Comparison of ENCODE assay signal across 9 mouse cellular contexts in the genomic region with DNA sequence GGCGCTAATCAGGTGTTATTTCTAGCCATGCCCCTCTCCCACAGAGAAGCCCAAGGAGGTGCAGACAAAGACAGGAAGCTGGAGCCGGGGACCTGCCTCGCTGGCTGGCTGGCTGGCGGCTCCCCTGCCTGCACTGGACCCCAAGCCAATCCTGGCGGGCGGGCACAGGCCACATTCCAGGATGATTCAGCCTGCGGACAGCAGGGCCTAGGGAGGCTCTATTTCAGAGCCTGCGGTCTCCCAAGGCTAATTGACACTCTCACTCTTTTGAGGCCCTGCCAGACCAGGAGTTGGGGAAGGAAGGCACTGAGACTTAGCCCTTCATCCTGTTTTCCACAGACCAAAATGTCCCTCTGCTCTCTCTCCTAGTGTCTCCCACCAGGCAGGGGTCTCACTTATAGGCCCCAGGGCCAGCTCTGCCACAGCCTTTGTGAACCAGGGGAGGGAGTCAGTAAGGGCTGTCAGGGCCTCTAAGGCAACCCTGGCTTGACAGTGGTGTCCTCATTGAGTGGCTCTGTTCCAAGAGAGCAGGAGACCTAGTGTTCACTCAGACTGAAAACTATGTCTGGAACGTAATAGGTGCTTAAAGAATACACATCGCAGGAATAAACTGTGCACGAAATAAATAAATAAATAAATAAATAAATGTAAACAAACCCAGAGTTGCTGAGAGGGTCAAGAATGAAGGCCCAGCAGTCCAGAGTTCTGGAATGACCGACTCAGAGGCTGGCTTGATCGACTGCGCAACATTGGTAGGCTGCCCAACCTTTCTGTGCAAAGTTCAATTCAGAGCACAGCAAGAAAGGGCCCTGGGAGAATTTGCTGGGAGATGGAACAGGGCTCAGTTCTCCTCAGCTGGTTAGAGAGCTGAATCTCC. TPM values are rescaled to one million over a fixed set of nuclear protein-coding genes. Genes with fewer than 3 reads are reported as not detected.
A peak's percentile ranks its signal among the peaks of the same experiment; 100 is the strongest.
DNase-seq lines count a peak whose midpoint lies in the region; ATAC-seq and TF ChIP-seq lines count a peak whose summit lies in the region.
"Had no signal": no experiment of that assay in that cellular context is flagged by ENCODE, and none has a peak within 500 bp of the region (broad histone marks: within the 10 kb centered on the region; RNA-seq: fewer than 3 reads in every experiment).

No protein-coding gene starts in this region.

- no peak overlapping the region for H3K4me2 ChIP-seq in heart, embryonic 15.5 days
- no peak overlapping the region for H3K4me2 ChIP-seq in liver, postnatal 0 days (ENCODE audit: low read depth, low read length)
- H3K4me2 ChIP-seq: liver, embryonic 15.5 days had no signal

- H3K36me3 ChIP-seq in heart, embryonic 15.5 days, result no peaks in the 10 kb centered on the region
- H3K36me3 ChIP-seq in liver, postnatal 0 days (replicated peaks; ENCODE audit: insufficient read depth, low read length), result no peaks in the 10 kb centered on the region
- H3K36me3 ChIP-seq: liver, embryonic 15.5 days had no signal

- no peak overlapping the region for H3K4me3 ChIP-seq in heart, embryonic 15.5 days
- no peak overlapping the region for H3K4me3 ChIP-seq in liver, postnatal 0 days (ENCODE audit: low read depth, low read length)
- H3K4me3 ChIP-seq: liver, embryonic 15.5 days had no signal

- DNase-seq in ovary, adult 18-20 months (ENCODE audit: low spot score), result peak; percentile 70
- DNase-seq in ovary, postnatal 10 days (ENCODE audit: low spot score), result no peak
- DNase-seq in cerebellum, postnatal 36 days, result peak; percentile 51 to 52
- DNase-seq in liver, postnatal 0 days, result no peak
- DNase-seq in right cerebral cortex, postnatal 14 days, result no peak
- DNase-seq in layer of hippocampus, adult 9-11 months, result no peak

- TF ChIP-seq EP300 in liver, postnatal 0 days (IDR thresholded peaks at IDR 0.05; ENCODE audit: low read depth), result no peak

- H3K27ac ChIP-seq in heart, embryonic 15.5 days, result peak overlapping the region; percentile 68
- no peak overlapping the region for H3K27ac ChIP-seq in liver, postnatal 0 days (ENCODE audit: low read depth)
- H3K27ac ChIP-seq: liver, embryonic 15.5 days had no signal

- peaks cover 27% of the 10 kb centered on the region for H3K4me1 ChIP-seq in heart, embryonic 15.5 days (replicated peaks)
- peaks cover 6% of the 10 kb centered on the region for H3K4me1 ChIP-seq in liver, postnatal 0 days (ENCODE audit: insufficient read depth)
- H3K4me1 ChIP-seq: liver, embryonic 15.5 days had no signal

- no peak for TF ChIP-seq CTCF in liver, postnatal 0 days (IDR thresholded peaks at IDR 0.05; ENCODE audit: low read depth)

- WGBS in heart, embryonic 15.5 days, result 40% methylated on average over 14 of the region's 14 CpGs
- 66% methylated on average over 14 of the region's 14 CpGs for whole genome bisulfite sequencing in liver, postnatal 0 days (ENCODE audit: insufficient replicate concordance)

- no peaks in the 10 kb centered on the region for H3K27me3 ChIP-seq in heart, embryonic 15.5 days
- no peaks in the 10 kb centered on the region for H3K27me3 ChIP-seq in liver, postnatal 0 days (ENCODE audit: insufficient read depth, low read length)

- no peaks in the 10 kb centered on the region for H3K9me3 ChIP-seq in heart, embryonic 15.5 days (replicated peaks)
- no peaks in the 10 kb centered on the region for H3K9me3 ChIP-seq in liver, postnatal 0 days (ENCODE audit: low read length)
- H3K9me3 ChIP-seq: liver, embryonic 15.5 days had no signal

- H3K9ac ChIP-seq in heart, embryonic 15.5 days, result peak overlapping the region; percentile 23; the same call in 1 of the 2 replicates
- H3K9ac ChIP-seq in liver, postnatal 0 days (replicated peaks), result no peak overlapping the region
- H3K9ac ChIP-seq: liver, embryonic 15.5 days had no signal

- peak; percentile 51; the same call in 1 of the 2 replicates for ATAC-seq in heart, embryonic 15.5 days (replicated peaks; ENCODE audit: insufficient number of reproducible peaks, insufficient read depth, low FRiP score, low read depth)
- peak; percentile 57; the same call in 1 of the 2 replicates for ATAC-seq in liver, postnatal 0 days
- ATAC-seq in CD4-positive, CD25-positive, alpha-beta regulatory T cell, adult 4 months, result no peak

RNA-seq across cellular contexts. Expression of gene Ptgis, which starts 8.0 kb away (rescaled TPM):
- polyA plus RNA-seq in heart, embryonic 15.5 days (2015; fragmentation: Nextera tagmentation; extraction: Ambion mirVana), result 22.5 and 25.7 TPM in 2 replicates
- polyA plus RNA-seq in liver, postnatal 0 days (2015; fragmentation: Nextera tagmentation; extraction: Ambion mirVana), result 1.1 and 1.8 TPM in 2 replicates
- under 1 TPM in 1 of 2 experiments, not detected in 1; 0.16 TPM for polyA plus RNA-seq in CD4-positive, CD25-positive, alpha-beta regulatory T cell, adult 4 months (2017; shearing (Covaris generic))

RNA-seq across cellular contexts. Expression of gene Kcnb1, which starts 42.4 kb away (rescaled TPM):
- polyA plus RNA-seq in heart, embryonic 15.5 days (2015; fragmentation: Nextera tagmentation; extraction: Ambion mirVana), result 0.60 and 0.62 TPM in 2 replicates
- 0.11 and 0.21 TPM in 2 replicates for polyA plus RNA-seq in liver, postnatal 0 days (2015; fragmentation: Nextera tagmentation; extraction: Ambion mirVana)
- under 1 TPM; 0.22 to 0.92 TPM for polyA plus RNA-seq in CD4-positive, CD25-positive, alpha-beta regulatory T cell, adult 4 months (2017; shearing (Covaris generic))

Comparison
In these comparisons a context has a peak if more than half of its experiments do, and no peak if none do; other contexts are left out.
1. DNase-seq: peak in ovary, adult 18-20 months (single experiment) and cerebellum, postnatal 36 days (2 of 2); none in ovary, postnatal 10 days (single experiment), liver, postnatal 0 days (single experiment), right cerebral cortex, postnatal 14 days (single experiment) and layer of hippocampus, adult 9-11 months (single experiment).